Mouse (Mus musculus): Measurements from ENCODE around the gene Ppp1r7. TPM values are rescaled to one million over a fixed set of nuclear protein-coding genes. Genes with fewer than 3 reads are reported as not detected.

The Ppp1r7 gene
- polyA plus RNA-seq, 1 experiment from 2014 or later, result 33.0 TPM

- Histone ChIP-seq H3K4me2 (replicated peaks; ENCODE audit: low read depth) (no peak overlapping the region), H3K27me3 (replicated peaks; ENCODE audit: control insufficient read depth, insufficient read depth, low read length) (no peaks in the 10 kb centered on the region), H3K9ac (ENCODE audit: low read depth, low read length) (no peak overlapping the region), H3K36me3 (ENCODE audit: control insufficient read depth, insufficient read depth) (peaks cover 43% of the 10 kb centered on the region), H3K27ac (ENCODE audit: low read depth, low read length) (no peak overlapping the region), H3K4me1 (replicated peaks; ENCODE audit: control insufficient read depth, insufficient read depth, low read length) (no peaks in the 10 kb centered on the region), H3K4me3 (ENCODE audit: low read depth, low read length) (no peak overlapping the region), H3K9me3 (ENCODE audit: control insufficient read depth) (no peaks in the 10 kb centered on the region)
- no peak for ATAC-seq
- no peak for TF ChIP-seq CTCF (IDR thresholded peaks at IDR 0.05; ENCODE audit: low read depth)
- 94% methylated on average over 6 of the region's 6 CpGs for WGBS
Measured at GRCm38 (mm10) chr1:93365641-93366040, 23.0 kb downstream of the Ppp1r7 start.

DNA sequence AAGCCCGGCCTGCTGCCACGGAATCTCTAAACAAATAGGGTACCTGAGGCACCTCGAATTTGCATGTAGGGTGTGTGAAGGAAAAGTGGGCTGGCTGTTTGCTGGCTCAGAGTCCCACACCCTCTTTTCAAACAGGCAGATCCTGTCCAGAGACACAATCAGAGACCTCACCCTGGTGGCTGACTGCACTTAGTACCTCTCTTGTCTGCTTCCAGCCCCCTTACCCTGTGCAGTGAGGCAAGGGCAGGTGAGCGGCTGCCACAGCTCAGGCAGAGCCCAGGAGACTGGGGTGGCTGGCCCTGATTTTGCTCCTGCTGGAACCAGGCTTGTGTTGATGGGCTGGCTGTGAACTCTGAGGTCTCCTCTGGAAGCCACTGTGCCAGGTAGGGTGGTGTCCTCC lies 31.0 kb downstream of the Ppp1r7 start, which contains the start of gene Ano7:
TSS of gene Ano7 (plus strand) at position 266 of the 400 bp plus-strand sequence.
- Histone ChIP-seq H3K9ac (ENCODE audit: low read depth, low read length) (no peak within 1 kb of the TSS), H3K27me3 (replicated peaks; ENCODE audit: control insufficient read depth, insufficient read depth, low read length) (no peaks in the 10 kb centered on the region), H3K4me3 (ENCODE audit: low read depth, low read length) (no peak within 1 kb of the TSS), H3K9me3 (ENCODE audit: control insufficient read depth) (no peaks in the 10 kb centered on the region), H3K36me3 (ENCODE audit: control insufficient read depth, insufficient read depth) (no peaks in the 10 kb centered on the region), H3K4me2 (replicated peaks; ENCODE audit: low read depth) (no peak within 1 kb of the TSS), H3K4me1 (replicated peaks; ENCODE audit: control insufficient read depth, insufficient read depth, low read length) (no peaks in the 10 kb centered on the region), H3K27ac (ENCODE audit: low read depth, low read length) (no peak within 1 kb of the TSS)
- TF ChIP-seq CTCF (IDR thresholded peaks at IDR 0.05; ENCODE audit: low read depth), result no peak
- ATAC-seq, result peak; percentile 53
- 32% methylated on average over 4 of the region's 4 CpGs for WGBS

GRCm38 (mm10) chr1:93377307-93377706 lies 34.7 kb downstream of the Ppp1r7 start:
- no peaks in the 10 kb centered on the region for H3K4me1 ChIP-seq (replicated peaks; ENCODE audit: control insufficient read depth, insufficient read depth, low read length)
- H3K27me3 ChIP-seq (replicated peaks; ENCODE audit: control insufficient read depth, insufficient read depth, low read length), result no peaks in the 10 kb centered on the region
- 52% methylated on average over 5 of the region's 5 CpGs for WGBS
- no peaks in the 10 kb centered on the region for H3K9me3 ChIP-seq (ENCODE audit: control insufficient read depth)
- H3K9ac ChIP-seq (ENCODE audit: low read depth, low read length), result no peak overlapping the region
- H3K4me2 ChIP-seq (replicated peaks; ENCODE audit: low read depth), result no peak overlapping the region
- ATAC-seq, result no peak
- H3K27ac ChIP-seq (ENCODE audit: low read depth, low read length), result no peak overlapping the region
- no peak overlapping the region for H3K4me3 ChIP-seq (ENCODE audit: low read depth, low read length)
- no peaks in the 10 kb centered on the region for H3K36me3 ChIP-seq (ENCODE audit: control insufficient read depth, insufficient read depth)
- no peak for TF ChIP-seq CTCF (IDR thresholded peaks at IDR 0.05; ENCODE audit: low read depth)

- no peak overlapping the region for H3K4me3 ChIP-seq (ENCODE audit: low read depth, low read length)
- ATAC-seq, result no peak
- no peaks in the 10 kb centered on the region for H3K9me3 ChIP-seq (ENCODE audit: control insufficient read depth)
- no peaks in the 10 kb centered on the region for H3K4me1 ChIP-seq (replicated peaks; ENCODE audit: control insufficient read depth, insufficient read depth, low read length)
- no peak overlapping the region for H3K9ac ChIP-seq (ENCODE audit: low read depth, low read length)
- TF ChIP-seq CTCF (IDR thresholded peaks at IDR 0.05; ENCODE audit: low read depth), result no peak
- H3K27me3 ChIP-seq (replicated peaks; ENCODE audit: control insufficient read depth, insufficient read depth, low read length), result no peaks in the 10 kb centered on the region
- no peaks in the 10 kb centered on the region for H3K36me3 ChIP-seq (ENCODE audit: control insufficient read depth, insufficient read depth)
- H3K27ac ChIP-seq (ENCODE audit: low read depth, low read length), result no peak overlapping the region
- 74% methylated on average over 5 of the region's 5 CpGs for WGBS
- H3K4me2 ChIP-seq (replicated peaks; ENCODE audit: low read depth), result no peak overlapping the region
Measured at GRCm38 (mm10) chr1:93379117-93379516, 36.5 kb downstream of the Ppp1r7 start.

- WGBS, result 23% methylated on average over 2 of the region's 2 CpGs
- H3K4me3 ChIP-seq (ENCODE audit: low read depth, low read length), result no peak overlapping the region
Measured at GRCm38 (mm10) chr1:93387198-93387597, 44.5 kb downstream of the Ppp1r7 start.

DNA sequence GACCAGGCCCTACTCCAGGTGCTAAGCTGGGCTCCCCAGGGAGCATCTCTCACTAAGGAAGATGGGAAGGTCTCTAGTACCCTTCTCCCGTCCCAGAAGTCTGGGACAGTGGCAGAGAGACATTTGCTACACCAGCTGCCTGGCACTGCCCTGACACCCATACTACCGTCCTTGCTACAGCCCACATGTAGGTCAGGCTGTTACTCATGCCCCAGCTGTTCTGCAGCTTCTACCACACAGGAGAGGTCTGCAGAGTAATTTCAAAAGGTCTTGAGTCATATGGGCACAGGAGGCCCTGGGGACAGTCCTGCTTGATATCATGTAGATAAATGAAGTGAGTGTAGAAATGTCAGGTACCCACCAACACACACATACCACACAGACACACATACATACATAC lies 46.3 kb downstream of the Ppp1r7 start:
- WGBS, result 74% methylated on average over 2 of the region's 2 CpGs
- TF ChIP-seq CTCF (IDR thresholded peaks at IDR 0.05; ENCODE audit: low read depth), result no peak

More at GRCm38 (mm10) chr1:93387198-93387597, 44.5 kb downstream of the Ppp1r7 start:
- Histone ChIP-seq H3K27me3 (replicated peaks; ENCODE audit: control insufficient read depth, insufficient read depth, low read length) (no peaks in the 10 kb centered on the region), H3K36me3 (ENCODE audit: control insufficient read depth, insufficient read depth) (no peaks in the 10 kb centered on the region), H3K4me2 (replicated peaks; ENCODE audit: low read depth) (no peak overlapping the region), H3K4me1 (replicated peaks; ENCODE audit: control insufficient read depth, insufficient read depth, low read length) (no peaks in the 10 kb centered on the region), H3K9ac (ENCODE audit: low read depth, low read length) (no peak overlapping the region), H3K9me3 (ENCODE audit: control insufficient read depth) (no peaks in the 10 kb centered on the region), H3K27ac (ENCODE audit: low read depth, low read length) (no peak overlapping the region)
- ATAC-seq, result no peak
- TF ChIP-seq CTCF (IDR thresholded peaks at IDR 0.05; ENCODE audit: low read depth), result no peak

More for the DNA sequence above, 46.3 kb downstream of the Ppp1r7 start:
- Histone ChIP-seq H3K4me2 (replicated peaks; ENCODE audit: low read depth) (no peak overlapping the region), H3K4me1 (replicated peaks; ENCODE audit: control insufficient read depth, insufficient read depth, low read length) (no peaks in the 10 kb centered on the region), H3K27me3 (replicated peaks; ENCODE audit: control insufficient read depth, insufficient read depth, low read length) (no peaks in the 10 kb centered on the region), H3K27ac (ENCODE audit: low read depth, low read length) (no peak overlapping the region), H3K9ac (ENCODE audit: low read depth, low read length) (no peak overlapping the region), H3K9me3 (ENCODE audit: control insufficient read depth) (no peaks in the 10 kb centered on the region), H3K36me3 (ENCODE audit: control insufficient read depth, insufficient read depth) (no peaks in the 10 kb centered on the region), H3K4me3 (ENCODE audit: low read depth, low read length) (no peak overlapping the region)
- ATAC-seq, result no peak
